Mouse (Mus musculus) small intestine, adult 2 months (tissue): Measurements from ENCODE around the gene Rplp2. TPM values are rescaled to one million over a fixed set of nuclear protein-coding genes. Genes with fewer than 3 reads are reported as not detected.

Source experiments
- H3K27ac ChIP-seq: fragments of 200-500 bp; 2 replicates; pipeline ENCODE4 v1.5.1; 2012; ENCODE audit warnings: low read depth, low read length, control low read depth, inconsistent platforms; ENCODE audit not compliant: insufficient read depth
- H3K27me3 ChIP-seq: fragments of 200-500 bp; 2 replicates; pipeline ENCODE4 v1.6.1; 2012; ENCODE audit warnings: mild to moderate bottlenecking, moderate library complexity, low read length, inconsistent platforms; ENCODE audit not compliant: control insufficient read depth, insufficient read depth
- H3K36me3 ChIP-seq: fragments of 200-500 bp; 2 replicates; pipeline ENCODE4 v1.6.1; 2012; ENCODE audit warnings: mild to moderate bottlenecking, low read length, control low read depth, inconsistent platforms; ENCODE audit not compliant: control insufficient read depth, insufficient read depth
- H3K4me1 ChIP-seq: fragments of 200-500 bp; 2 replicates; pipeline ENCODE4 v1.6.1; 2012; ENCODE audit warnings: low read length, inconsistent platforms, mixed read lengths; ENCODE audit not compliant: control insufficient read depth, insufficient read depth, insufficient read length
- H3K4me3 ChIP-seq: fragments of 200-500 bp; 2 replicates; pipeline ENCODE4 v1.5.1; 2012; ENCODE audit warnings: low read depth, mild to moderate bottlenecking, control low read depth, inconsistent platforms, low read length, moderate library complexity
- CTCF ChIP-seq: fragments of 200-500 bp; IDR thresholded peaks from 2 replicates; pipeline ENCODE4 v1.5.1; 2012; ENCODE audit warnings: low read depth, mild to moderate bottlenecking, control low read depth, inconsistent platforms, low read length, moderate library complexity, mixed read lengths; ENCODE audit not compliant: insufficient replicate concordance, insufficient read length; ENCODE audit errors: extremely low read depth
- POLR2A ChIP-seq: fragments of 200-500 bp; IDR thresholded peaks from 2 replicates; pipeline ENCODE4 v1.6.1; 2012; ENCODE audit warnings: low read depth, mild to moderate bottlenecking, control low read depth, inconsistent platforms, low read length, moderate library complexity
- WGBS: fragments of 180-500 bp; shearing (Covaris S2); methylation state at CpG from one replicate; pipeline ENCODE4 v1.1.7; 2018; 5-methylcytosine and 5-hydroxymethylcytosine counted together
- polyA plus RNA-seq: library from polyadenylated mRNA; depleted of rRNA; stranded (reverse); fragments of >200 nt; gene quantifications from 2 replicates; pipeline ENCODE4 v1.2.3, GENCODE M21; 2012

Gene Rplp2
- polyA plus RNA-seq, 1 experiment, result 441 TPM

DNA sequence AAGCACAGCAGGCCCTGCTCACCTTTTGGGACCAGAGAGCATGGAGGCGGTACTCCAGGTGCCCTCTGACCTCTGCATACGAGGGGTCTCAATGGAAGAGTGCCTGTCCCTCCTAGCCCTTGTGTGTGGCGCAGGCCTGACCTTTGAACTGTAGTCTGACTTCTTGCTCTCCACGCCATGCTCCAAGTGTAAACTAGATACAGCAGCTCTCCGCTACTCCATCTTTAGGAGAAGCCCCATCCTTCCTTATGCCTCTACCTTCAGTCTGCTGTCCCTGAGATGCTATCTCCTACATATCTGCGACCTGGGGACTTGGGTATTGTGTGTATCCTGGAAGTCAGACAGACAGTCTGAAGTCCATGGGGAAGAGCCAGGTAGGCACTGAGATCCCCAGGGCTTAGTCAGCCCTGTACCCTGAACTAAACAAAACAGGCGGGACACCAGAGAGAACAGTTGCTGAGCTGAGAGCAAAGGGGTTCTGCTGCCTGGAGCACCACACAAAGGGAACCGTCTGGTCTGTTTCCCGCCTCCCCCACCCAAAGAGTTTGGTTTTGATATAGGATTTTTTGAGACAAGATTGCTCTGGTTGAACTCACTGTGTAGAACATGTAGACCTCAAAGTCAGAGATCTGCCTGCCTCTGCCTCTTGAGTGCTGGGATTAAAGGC, 11.2 kb upstream of the Rplp2 start:
- Histone ChIP-seq H3K27ac (peak overlapping the region; percentile 96), H3K4me3 (peak overlapping the region; percentile 76), H3K36me3 (peaks cover 30% of the 10 kb centered on the region), H3K27me3 (no peaks in the 10 kb centered on the region), H3K4me1 (peaks cover 31% of the 10 kb centered on the region)
- TF ChIP-seq CTCF, result no peak
- peak; percentile 77; the same call in 1 of the 2 replicates for TF ChIP-seq POLR2A
- 50% methylated on average over 9 of the region's 9 CpGs for WGBS

DNA sequence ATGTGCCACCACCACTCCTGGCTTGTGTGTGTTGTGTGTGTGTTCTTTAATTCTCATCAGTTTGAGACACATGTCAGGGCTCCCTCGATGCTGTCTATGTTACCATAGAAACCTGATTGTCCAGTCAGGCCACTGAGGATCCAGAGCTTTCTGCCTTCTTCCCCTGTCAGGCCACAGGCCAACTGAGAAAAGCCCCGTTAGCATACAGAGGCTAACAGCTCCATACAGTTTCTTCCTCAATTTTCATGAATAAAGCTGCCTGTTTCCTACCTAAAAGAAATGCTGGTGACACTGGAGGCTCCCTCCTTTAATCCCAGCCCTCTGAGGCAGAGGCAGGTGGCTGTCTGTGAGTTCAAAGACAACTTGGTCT, 10.7 kb upstream of the Rplp2 start:
- peak overlapping the region; percentile 76 for H3K4me3 ChIP-seq
- H3K27ac ChIP-seq, result peak overlapping the region; percentile 96
- peaks cover 25% of the 10 kb centered on the region for H3K36me3 ChIP-seq
- TF ChIP-seq CTCF (no peak), POLR2A (no peak)
- H3K27me3 ChIP-seq, result no peaks in the 10 kb centered on the region
- 34% methylated on average over 2 of the region's 2 CpGs for WGBS
- H3K4me1 ChIP-seq, result peaks cover 31% of the 10 kb centered on the region

DNA sequence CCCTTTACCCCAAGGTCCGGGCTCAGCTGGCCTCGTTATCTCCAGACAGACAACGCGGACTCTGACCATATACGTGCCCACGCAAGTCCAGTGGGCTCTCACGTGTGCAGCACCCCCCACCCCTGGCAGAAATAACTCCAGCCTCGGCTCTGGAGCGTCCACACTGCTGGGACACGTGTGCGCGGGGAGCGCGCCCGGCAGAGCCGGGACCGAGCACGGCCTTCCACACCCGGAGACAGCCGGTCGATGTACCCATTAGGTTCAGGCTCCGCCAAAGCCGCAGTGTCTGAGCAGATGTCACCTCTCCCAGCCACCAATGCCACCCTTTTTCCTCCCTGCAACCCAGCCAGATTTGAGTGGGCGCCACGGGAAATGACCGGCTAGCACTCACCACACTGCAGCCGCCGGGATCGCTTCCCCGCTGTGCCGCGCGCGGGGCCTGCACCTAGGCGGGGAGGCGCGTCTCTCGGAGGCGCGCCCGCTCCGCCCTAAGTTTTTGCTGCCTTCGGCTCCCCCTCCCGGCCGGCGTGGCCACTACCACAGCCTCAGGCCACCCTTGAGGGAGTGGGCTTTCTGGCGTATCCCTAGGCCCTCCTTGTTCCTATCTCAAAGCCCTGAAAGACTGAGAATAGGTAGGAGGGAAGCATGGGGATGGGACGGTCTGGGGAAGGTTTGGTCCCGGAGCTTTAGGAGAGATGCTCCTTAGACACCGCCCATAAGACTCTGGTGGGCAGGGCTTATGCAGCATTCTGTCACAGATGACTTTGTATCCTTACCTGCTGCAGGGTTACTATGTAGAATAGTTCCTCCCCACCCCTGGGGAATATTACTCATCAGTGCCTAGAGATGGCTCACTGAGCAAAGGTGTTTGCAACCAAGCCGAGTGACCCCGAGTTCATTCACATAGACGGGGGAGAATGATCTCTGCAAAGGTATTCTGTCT, 9.7 kb upstream of the Rplp2 start, which contains the start of gene Slc25a22:
Gene Slc25a22 (minus strand): TSS at position 715 of the 943 bp plus-strand sequence.
- TF ChIP-seq CTCF (peak; percentile 76), POLR2A (peak; percentile 44)
- peak within 1 kb of the TSS; percentile 76 for H3K4me3 ChIP-seq
- H3K4me1 ChIP-seq, result peaks cover 31% of the 10 kb centered on the region
- 7% methylated on average over 53 of the region's 53 CpGs for WGBS
- peak within 1 kb of the TSS; percentile 96 for H3K27ac ChIP-seq
- peaks cover 15% of the 10 kb centered on the region for H3K36me3 ChIP-seq
- H3K27me3 ChIP-seq, result no peaks in the 10 kb centered on the region

DNA sequence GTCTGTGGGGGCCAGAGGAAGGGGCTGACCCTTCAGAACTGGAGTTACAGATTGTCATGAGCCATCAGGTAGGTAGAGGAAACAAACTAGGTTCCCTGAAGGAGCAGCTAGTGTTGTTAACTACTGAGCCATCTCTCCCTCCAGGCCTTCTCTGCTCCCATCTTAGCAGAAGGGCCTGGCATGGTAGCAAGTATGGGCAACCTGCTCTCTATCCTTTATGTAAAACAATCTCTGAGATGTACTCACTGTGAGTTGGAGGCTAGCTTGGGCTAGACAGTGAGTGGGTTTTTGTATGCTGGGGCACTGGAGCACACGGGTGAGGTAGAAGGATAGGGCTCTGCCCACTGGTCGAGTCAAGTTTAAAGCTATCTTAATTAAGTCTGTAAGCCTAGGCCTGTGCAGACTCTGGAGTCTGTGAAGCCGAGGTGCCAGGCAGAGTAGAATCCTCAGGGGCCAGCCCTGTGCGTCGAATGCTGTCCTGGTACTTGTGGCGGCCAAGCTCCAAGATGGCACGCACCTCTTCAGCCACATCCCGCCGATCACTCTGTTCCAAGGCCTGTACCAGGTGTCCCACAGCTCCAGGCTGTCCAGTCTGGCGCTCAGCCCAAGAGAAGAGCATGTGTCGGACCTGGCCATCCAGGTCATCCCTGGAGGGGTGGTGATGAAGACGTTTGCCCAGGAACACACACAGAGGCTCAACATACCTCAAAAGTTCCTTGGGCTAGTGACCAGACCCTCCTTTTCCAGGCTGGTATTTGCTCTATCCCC, 8.8 kb upstream of the Rplp2 start:
- no peak for TF ChIP-seq POLR2A
- no peak for TF ChIP-seq CTCF
- Histone ChIP-seq H3K36me3 (peaks cover 7% of the 10 kb centered on the region), H3K4me3 (no peak overlapping the region), H3K27me3 (no peaks in the 10 kb centered on the region), H3K4me1 (peaks cover 38% of the 10 kb centered on the region), H3K27ac (peak overlapping the region; percentile 20; the same call in 1 of the 2 replicates)
- WGBS, result 89% methylated on average over 12 of the region's 12 CpGs

DNA sequence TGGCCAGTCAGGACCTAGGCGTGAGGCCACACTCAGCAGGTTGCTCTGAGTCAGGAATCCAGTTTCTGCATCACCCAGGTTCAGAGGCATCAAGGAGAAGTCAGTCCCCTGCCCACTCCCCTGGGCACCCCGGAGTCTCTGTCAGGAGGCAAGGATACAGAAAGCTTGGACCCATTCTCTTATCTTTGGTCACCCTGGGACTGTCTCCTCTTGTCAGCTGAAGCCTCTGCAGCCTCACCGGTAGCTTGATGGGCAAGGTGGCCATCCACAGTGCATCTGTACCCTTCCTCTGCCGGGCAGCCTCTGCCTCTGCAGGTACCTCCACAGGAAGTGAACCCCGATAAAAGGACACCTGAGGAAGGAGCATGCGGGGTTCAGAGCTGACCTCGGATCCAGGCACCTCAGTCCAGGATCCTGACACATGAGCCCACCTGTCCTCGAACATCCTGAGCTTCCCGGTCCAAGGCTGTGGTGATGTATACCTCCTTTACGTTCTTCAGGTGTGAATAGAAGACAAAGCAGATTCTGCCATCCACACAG, 8.0 kb upstream of the Rplp2 start:
- Histone ChIP-seq H3K4me3 (no peak overlapping the region), H3K27me3 (no peaks in the 10 kb centered on the region), H3K36me3 (no peaks in the 10 kb centered on the region), H3K27ac (no peak overlapping the region), H3K4me1 (peaks cover 34% of the 10 kb centered on the region)
- WGBS, result 96% methylated on average over 10 of the region's 10 CpGs
- TF ChIP-seq CTCF (no peak), POLR2A (no peak)

DNA sequence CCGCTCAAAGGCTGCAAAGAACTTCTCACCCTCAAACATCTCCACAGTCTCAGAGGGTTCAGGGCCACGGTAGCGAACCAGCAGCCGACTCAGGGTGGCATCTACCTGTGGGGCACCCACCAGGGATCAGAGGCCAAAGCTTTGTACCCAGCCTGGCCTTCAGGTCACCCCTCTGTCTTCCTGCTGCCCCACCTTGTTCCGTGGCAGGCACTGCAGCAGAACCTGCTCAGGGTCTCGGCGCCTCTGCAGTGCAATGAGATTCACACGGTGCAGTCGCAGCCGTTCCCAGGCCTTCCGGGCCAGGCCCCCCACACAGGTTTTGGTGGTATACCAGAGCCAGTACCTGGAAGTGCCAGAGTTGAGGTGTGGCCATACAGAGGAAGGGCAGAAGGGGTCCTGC, 7.4 kb upstream of the Rplp2 start:
- TF ChIP-seq CTCF, result no peak
- TF ChIP-seq POLR2A, result no peak
- Histone ChIP-seq H3K4me3 (no peak overlapping the region), H3K4me1 (peaks cover 28% of the 10 kb centered on the region), H3K36me3 (no peaks in the 10 kb centered on the region), H3K27ac (no peak overlapping the region), H3K27me3 (no peaks in the 10 kb centered on the region)
- WGBS, result 96% methylated on average over 11 of the region's 11 CpGs
